Mouse (Mus musculus): ENCODE measurements around the gene Zfp3.

- TF ChIP-seq GATA1 (IDR thresholded peaks at IDR 0.05; ENCODE audit: borderline replicate concordance, low read length), result no peak
- no peak for TF ChIP-seq FLI1 (IDR thresholded peaks at IDR 0.05; ENCODE audit: low read length)
These were observed 27.7 kb downstream of the Zfp3 start for GRCm38 (mm10) chr11:70791676-70792075.
